Mouse (Mus musculus) intestine, embryonic 16.5 days (tissue): ENCODE results near the gene Prkg1. TPM values are rescaled to one million over a fixed set of nuclear protein-coding genes. Genes with fewer than 3 reads are reported as not detected.

Source experiments
- ATAC-seq: fragments of 200-750 bp; cut with Nextera tagmentation; 2 replicates; pipeline ENCODE4 v1.8.0; 2017; ENCODE audit warnings: moderate TSS enrichment, moderate library complexity
- H3K27ac ChIP-seq: fragments of 300-500 bp; sonication (generic); 2 replicates; pipeline ENCODE4 v1.5.1; 2014; ENCODE audit warnings: mild to moderate bottlenecking, low read length
- H3K27me3 ChIP-seq: fragments of 300-500 bp; sonication (generic); replicated peaks from 2 replicates; pipeline ENCODE4 v1.6.1; 2014; ENCODE audit warnings: low read length, control low read depth, mixed read lengths; ENCODE audit not compliant: control insufficient read depth, insufficient read depth
- H3K36me3 ChIP-seq: fragments of 300-500 bp; sonication (generic); 2 replicates; pipeline ENCODE4 v1.6.1; 2014; ENCODE audit warnings: low read length, control low read depth; ENCODE audit not compliant: control insufficient read depth, insufficient read depth
- H3K4me1 ChIP-seq: fragments of 300-500 bp; sonication (generic); 2 replicates; pipeline ENCODE4 v1.6.1; 2014; ENCODE audit warnings: low read length, control low read depth, mixed read lengths; ENCODE audit not compliant: control insufficient read depth, insufficient read depth
- H3K4me2 ChIP-seq: fragments of 300-500 bp; sonication (generic); 2 replicates; pipeline ENCODE4 v1.6.1; 2014; ENCODE audit warnings: low read depth, low read length, control low read depth
- H3K4me3 ChIP-seq: fragments of 300-500 bp; sonication (generic); 2 replicates; pipeline ENCODE4 v1.5.1; 2014; ENCODE audit warnings: mild to moderate bottlenecking, low read length
- H3K9ac ChIP-seq: fragments of 300-500 bp; sonication (generic); 2 replicates; pipeline ENCODE4 v1.6.1; 2014; ENCODE audit warnings: low read depth, low read length
- H3K9me3 ChIP-seq: fragments of 300-500 bp; sonication (generic); 2 replicates; pipeline ENCODE4 v1.6.1; 2016; ENCODE audit warnings: low read length, control low read depth; ENCODE audit not compliant: control insufficient read depth
- WGBS: fragments of 180-500 bp; shearing (Covaris S2); extraction: QIAGEN DNeasy Blood & Tissue Kit; methylation state at CpG from one replicate; pipeline ENCODE4 v1.1.7; 2014; 5-methylcytosine and 5-hydroxymethylcytosine counted together
- polyA plus RNA-seq: library from polyadenylated mRNA; unstranded; fragments of >200 nt; fragmentation: Nextera tagmentation; extraction: Ambion mirVana; gene quantifications from 2 replicates; pipeline ENCODE4 v1.2.1, GENCODE M21; 2015

Gene Prkg1
- polyA plus RNA-seq, 1 experiment from 2014 or later, result 6.6 TPM

GRCm38 (mm10) chr19:30586366-30586765 is 1178.5 kb downstream of the Prkg1 start:
- Histone ChIP-seq H3K4me3 (no peak overlapping the region), H3K27me3 (no peaks in the 10 kb centered on the region), H3K4me2 (no peak overlapping the region), H3K9ac (no peak overlapping the region), H3K9me3 (no peaks in the 10 kb centered on the region), H3K4me1 (no peaks in the 10 kb centered on the region), H3K27ac (no peak overlapping the region), H3K36me3 (no peaks in the 10 kb centered on the region)
- ATAC-seq, result no peak
- WGBS, result 78% methylated on average over 3 of the region's 3 CpGs

DNA sequence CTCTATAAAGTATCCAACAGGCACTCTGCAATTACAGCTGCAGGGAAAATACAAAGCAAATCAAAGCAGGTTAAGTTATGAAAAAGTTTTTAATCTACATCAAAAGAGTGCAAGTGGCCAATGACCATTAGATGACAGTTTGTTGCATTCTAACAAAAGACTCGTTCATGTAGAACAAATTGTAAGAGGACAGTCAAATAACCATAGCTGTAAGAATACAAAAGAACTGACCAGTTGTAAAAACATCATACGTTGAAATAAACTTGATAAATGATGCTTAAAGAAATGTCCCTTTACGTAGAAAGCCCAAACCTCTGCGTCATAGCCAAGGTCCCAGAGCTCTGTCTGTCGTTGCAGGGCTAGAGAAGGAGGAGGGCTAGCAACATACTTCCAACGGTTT is 1200.3 kb downstream of the Prkg1 start:
- Histone ChIP-seq H3K9me3 (no peaks in the 10 kb centered on the region), H3K27ac (no peak overlapping the region), H3K9ac (no peak overlapping the region), H3K36me3 (no peaks in the 10 kb centered on the region), H3K27me3 (no peaks in the 10 kb centered on the region), H3K4me2 (no peak overlapping the region), H3K4me3 (no peak overlapping the region), H3K4me1 (no peaks in the 10 kb centered on the region)
- ATAC-seq, result no peak
- WGBS, result 79% methylated on average over 6 of the region's 6 CpGs

- H3K4me2 ChIP-seq, result no peak overlapping the region
- H3K27me3 ChIP-seq, result no peaks in the 10 kb centered on the region
- WGBS, result 76% methylated on average over 3 of the region's 3 CpGs
- no peak for ATAC-seq
- no peak overlapping the region for H3K4me3 ChIP-seq
- no peaks in the 10 kb centered on the region for H3K9me3 ChIP-seq
- no peak overlapping the region for H3K9ac ChIP-seq
- H3K36me3 ChIP-seq, result no peaks in the 10 kb centered on the region
- no peak overlapping the region for H3K27ac ChIP-seq
- no peaks in the 10 kb centered on the region for H3K4me1 ChIP-seq
These were observed 1201.0 kb downstream of the Prkg1 start for GRCm38 (mm10) chr19:30563876-30564275.

DNA sequence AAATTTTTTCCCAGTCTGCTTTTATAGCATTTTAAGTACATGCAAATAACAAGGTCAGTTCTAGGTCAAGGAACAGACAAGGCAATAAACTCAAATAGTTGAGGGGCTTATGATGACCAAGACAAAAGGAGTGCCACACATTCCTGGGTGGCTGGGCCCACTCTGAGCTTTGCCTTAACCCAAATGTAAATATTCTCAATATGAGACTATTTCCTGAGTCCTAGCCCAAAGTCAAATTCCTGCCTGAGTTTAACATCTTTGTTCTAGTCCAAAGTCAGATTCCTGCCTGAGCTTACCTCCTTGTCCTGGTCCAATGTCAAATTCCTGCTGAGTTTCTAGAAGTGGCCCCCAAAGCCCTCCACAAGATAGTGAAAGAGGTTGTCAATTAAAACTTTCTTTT is 1206.8 kb downstream of the Prkg1 start:
- H3K27me3 ChIP-seq, result no peaks in the 10 kb centered on the region
- H3K4me1 ChIP-seq, result no peaks in the 10 kb centered on the region
- H3K4me2 ChIP-seq, result no peak overlapping the region
- H3K27ac ChIP-seq, result no peak overlapping the region
- no peak overlapping the region for H3K9ac ChIP-seq
- H3K4me3 ChIP-seq, result no peak overlapping the region
- H3K9me3 ChIP-seq, result no peaks in the 10 kb centered on the region
- no peak for ATAC-seq
- no peaks in the 10 kb centered on the region for H3K36me3 ChIP-seq

DNA sequence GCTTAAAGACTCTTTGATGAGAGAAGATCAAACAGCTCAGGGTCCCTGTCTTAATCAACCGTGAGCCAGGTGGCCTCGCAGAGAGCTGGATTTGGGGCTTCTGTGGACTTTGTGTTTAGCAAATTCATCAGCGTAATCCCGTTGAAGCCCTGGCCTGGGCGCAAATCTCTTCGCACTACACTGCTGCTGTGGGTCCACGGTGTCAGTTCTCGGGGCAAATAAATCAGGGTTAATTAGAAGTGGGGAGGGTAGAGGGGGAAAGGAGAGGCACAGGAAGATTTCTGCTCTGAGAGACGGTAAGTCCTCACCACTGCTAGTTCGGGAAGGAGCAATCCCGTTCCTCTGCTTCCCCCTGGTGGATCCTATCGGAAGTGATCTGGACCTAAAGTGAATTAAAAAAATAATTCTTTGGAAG is 1210.4 kb downstream of the Prkg1 start:
- Histone ChIP-seq H3K4me1 (peaks cover 2% of the 10 kb centered on the region; the same call in 1 of the 2 replicates), H3K27ac (no peak overlapping the region), H3K9me3 (no peaks in the 10 kb centered on the region), H3K27me3 (peaks cover 14% of the 10 kb centered on the region), H3K4me3 (peak overlapping the region; percentile 39), H3K4me2 (peak overlapping the region; percentile 64), H3K9ac (peak overlapping the region; percentile 43; the same call in 1 of the 2 replicates), H3K36me3 (no peaks in the 10 kb centered on the region)
- WGBS, result 1% methylated on average over 12 of the region's 12 CpGs
- ATAC-seq, result peak; percentile 62

DNA sequence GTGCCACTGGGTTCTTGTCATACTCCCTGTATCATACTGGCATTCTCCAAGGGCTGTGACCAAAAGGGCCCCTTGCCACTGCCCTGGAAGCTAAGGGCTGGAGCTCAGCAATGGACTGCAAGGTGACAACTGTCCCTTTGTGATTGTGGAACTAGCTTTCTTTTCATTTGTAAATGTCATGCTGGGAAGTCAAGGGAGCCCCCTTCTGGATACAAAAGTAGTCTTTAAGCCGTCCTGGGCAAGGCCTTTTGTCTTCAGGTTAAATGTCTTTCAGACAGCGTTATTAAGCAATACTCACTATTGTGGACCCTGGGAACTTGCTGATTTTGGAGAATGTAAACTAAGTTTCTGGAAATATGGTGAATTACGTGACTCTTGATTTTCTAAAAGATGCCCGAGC is 1211.1 kb downstream of the Prkg1 start:
- Histone ChIP-seq H3K27ac (no peak overlapping the region), H3K36me3 (no peaks in the 10 kb centered on the region), H3K9ac (no peak overlapping the region), H3K9me3 (no peaks in the 10 kb centered on the region), H3K4me2 (no peak overlapping the region), H3K27me3 (peaks cover 21% of the 10 kb centered on the region), H3K4me3 (no peak overlapping the region), H3K4me1 (peaks cover 9% of the 10 kb centered on the region)
- 35% methylated on average over 4 of the region's 4 CpGs for WGBS
- ATAC-seq, result no peak

- no peaks in the 10 kb centered on the region for H3K36me3 ChIP-seq
- H3K4me1 ChIP-seq, result peaks cover 11% of the 10 kb centered on the region
- no peaks in the 10 kb centered on the region for H3K9me3 ChIP-seq
- 65% methylated on average over 8 of the region's 8 CpGs for WGBS
- H3K4me3 ChIP-seq, result no peak overlapping the region
- H3K27ac ChIP-seq, result no peak overlapping the region
- H3K27me3 ChIP-seq, result peaks cover 28% of the 10 kb centered on the region
- H3K4me2 ChIP-seq, result no peak overlapping the region
- ATAC-seq, result no peak
- H3K9ac ChIP-seq, result no peak overlapping the region
These were observed 1212.6 kb downstream of the Prkg1 start for GRCm38 (mm10) chr19:30552260-30552659.

DNA sequence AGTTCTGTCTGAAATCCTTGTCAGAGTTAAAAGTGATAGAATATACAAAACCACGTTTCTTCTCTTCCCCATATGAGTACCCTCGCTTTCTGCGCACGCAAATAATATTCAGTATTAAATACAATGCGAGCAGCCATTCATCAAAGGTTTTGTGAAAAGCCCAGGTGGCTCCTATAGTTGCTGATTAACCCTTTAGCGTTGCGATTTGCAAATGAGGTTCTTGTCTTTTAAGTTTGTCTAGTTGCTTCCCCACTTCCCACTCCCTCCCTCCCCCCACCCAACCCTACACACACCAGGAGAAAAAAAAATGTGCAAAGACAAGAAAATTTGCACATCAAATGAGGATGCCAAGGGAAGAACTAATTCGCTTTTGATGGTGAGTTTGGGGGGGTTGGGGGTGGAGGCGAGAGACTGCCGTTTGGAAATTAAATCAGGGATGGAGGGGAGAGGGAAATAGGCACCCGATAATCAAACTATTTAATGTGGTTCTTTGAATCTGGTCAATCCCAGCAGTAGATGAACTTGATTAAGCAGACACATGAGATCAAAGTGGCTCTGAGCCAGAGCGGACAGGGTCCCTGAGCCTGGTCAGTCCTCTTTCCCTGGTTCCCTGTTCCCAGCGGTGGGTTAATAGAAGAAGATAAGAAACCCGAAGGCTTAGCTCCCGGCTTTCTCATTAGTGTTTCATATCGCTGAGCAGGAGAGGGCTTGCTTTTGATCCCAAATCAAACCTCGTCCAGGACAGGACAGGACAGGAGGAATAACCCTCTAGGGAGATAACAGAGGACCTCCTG is 1214.8 kb downstream of the Prkg1 start:
- H3K4me1 ChIP-seq, result peaks cover 11% of the 10 kb centered on the region

DNA sequence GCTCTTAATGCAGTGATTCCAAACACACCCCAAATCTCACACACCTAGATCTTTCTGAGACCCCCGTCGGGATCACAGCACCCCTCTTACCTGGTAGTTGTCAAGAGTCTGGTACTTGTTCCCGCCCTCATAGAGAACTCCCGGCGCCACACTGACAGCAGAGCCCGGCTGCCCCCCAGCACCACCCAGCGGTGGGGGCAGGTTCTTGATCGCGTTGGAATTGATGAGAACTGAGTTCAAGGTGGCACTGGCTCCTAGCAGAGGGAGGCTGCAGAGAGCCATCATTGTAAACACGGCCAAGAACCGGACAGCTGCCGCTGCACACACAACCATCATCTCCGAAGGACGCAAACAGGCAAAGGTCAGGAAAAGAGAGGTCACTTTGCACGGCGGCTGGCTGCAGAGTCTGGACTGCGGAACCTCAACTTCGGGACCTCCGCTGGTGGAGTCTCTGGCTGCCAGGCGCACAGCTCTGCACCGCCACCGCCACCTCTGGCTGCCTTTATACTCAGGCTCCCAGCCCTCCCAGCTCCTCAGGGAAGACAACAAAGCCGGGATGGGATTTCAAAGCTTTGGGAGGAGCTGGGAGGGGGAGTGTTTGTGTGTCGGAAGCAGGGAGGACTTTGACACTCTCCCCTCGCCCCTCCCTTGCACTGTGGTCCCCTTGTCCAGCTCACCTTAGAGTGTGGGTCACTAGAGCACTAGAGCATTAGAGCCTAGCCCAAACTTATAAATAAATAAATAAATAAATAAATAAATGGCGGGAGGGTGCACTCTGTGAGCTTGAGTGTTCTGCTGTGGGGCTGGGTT is 1215.6 kb downstream of the Prkg1 start, which contains the start of gene Dkk1:
TSS of gene Dkk1 (minus strand) at position 622 of the 810 bp plus-strand sequence.
- Histone ChIP-seq H3K27me3 (peaks cover 33% of the 10 kb centered on the region), H3K36me3 (no peaks in the 10 kb centered on the region)

More for the DNA sequence above, 1214.8 kb downstream of the Prkg1 start:
- H3K4me2 ChIP-seq, result peak overlapping the region; percentile 60
- peaks cover 33% of the 10 kb centered on the region for H3K27me3 ChIP-seq
- no peaks in the 10 kb centered on the region for H3K36me3 ChIP-seq
- peak overlapping the region; percentile 36 for H3K4me3 ChIP-seq
- 3% methylated on average over 17 of the region's 17 CpGs for WGBS
- H3K9me3 ChIP-seq, result no peaks in the 10 kb centered on the region
- no peak overlapping the region for H3K27ac ChIP-seq
- no peak for ATAC-seq
- no peak overlapping the region for H3K9ac ChIP-seq

More for the DNA sequence above, 1215.6 kb downstream of the Prkg1 start, which contains the start of gene Dkk1:
- Histone ChIP-seq H3K4me3 (peak within 1 kb of the TSS; percentile 36), H3K27ac (no peak within 1 kb of the TSS), H3K9ac (peak within 1 kb of the TSS; percentile 29; the same call in 1 of the 2 replicates), H3K4me2 (peak within 1 kb of the TSS; percentile 60), H3K4me1 (peaks cover 11% of the 10 kb centered on the region), H3K9me3 (no peaks in the 10 kb centered on the region)
- peak; percentile 44 for ATAC-seq
- under 1% methylated on average over 26 of the region's 26 CpGs for WGBS
